Mouse (Mus musculus) yolk sac, embryonic 10.5 days (tissue): ENCODE measurements around the gene Kdm2a.
A peak's percentile ranks its signal among the peaks of the same experiment; 100 is the strongest.
"Not testable (repeated sequence)": the region's sequence is repeated elsewhere in the genome, so short reads cannot be mapped to it uniquely, and the experiment has no call there.

Experiments
- DNase-seq: peaks from one replicate; pipeline ENCODE4 v3.0.0-alpha.2; 2017; ENCODE audit warnings: low spot score

The Kdm2a gene

DNA sequence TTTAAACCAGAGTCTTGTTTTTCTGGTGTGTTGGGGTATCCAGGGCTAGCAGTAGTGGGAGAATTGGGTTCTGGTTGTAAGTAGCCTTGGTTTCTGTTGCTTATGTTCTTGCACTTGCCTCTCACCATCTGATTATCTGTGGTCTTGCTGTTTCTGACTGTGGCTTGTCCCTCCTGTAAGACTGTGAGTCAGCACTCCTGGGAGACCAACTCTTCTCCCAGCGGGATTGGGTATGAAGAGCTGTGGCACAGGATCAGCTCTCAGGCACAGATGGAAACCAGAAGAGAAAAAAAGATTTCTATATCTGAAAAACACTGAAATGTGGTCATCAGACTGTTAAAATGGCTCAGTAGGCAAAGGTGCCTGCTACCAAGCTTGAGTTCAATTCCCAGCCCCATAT lies 16.5 kb upstream of the Kdm2a start:
- DNase-seq: no peak

DNA sequence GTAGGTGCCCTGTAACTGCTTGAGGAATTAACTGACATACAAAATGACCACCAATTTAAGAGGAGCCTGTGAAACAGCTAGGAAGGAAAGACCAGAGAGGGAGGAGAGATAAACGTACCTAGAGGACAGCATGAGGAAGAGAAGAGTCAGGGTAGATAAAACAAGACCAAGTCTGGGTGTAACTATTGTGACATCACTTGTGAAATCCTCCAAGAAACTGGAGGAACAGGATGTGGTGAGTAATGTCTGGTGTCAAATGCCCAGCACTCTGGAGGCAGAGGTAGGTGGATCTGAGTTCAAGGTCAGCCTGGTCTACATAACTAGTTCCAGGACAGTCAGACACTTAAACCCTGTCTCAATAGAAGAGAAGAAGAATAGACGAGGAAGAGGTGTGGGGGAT lies 11.0 kb upstream of the Kdm2a start:
- DNase-seq: no peak

DNA sequence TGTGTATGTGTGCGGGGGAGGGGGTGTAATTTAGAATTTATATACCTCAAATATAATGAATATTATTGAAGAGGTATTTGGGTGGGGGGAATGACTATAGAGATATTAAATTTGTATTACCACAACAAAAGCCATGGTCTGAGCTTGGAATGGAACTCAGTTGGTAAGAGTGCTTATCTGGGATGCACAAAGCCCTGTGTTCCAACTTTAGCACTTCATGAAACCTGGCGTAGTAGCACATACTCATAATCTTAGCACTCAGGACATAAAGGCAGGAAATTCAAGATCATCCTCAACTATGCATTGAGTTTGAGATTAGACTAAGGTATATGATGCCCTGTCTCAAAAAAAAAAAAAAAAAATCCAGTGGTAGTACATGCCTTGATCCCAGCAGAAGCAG lies 6.8 kb upstream of the Kdm2a start:
- no peak for DNase-seq

DNA sequence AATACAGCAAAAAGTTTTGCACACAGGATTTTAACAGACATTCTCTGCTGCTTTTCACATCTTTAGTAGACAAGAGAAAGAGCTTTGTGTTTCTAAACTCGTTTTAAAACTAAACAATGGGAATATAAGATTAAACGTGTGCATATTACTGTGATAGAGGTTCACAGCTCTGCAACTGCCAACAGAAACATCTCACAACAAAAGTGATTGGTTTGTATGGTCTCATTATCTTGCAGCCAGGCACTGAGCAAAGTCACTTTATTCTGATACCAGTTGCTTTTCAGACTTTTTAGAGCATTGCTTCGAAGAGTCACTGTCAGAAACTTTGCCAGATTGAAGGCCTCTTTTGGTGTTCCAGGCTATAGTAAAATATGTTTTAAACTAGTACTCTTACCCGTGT lies 874 bp upstream of the Kdm2a start:
- no peak for DNase-seq

DNA sequence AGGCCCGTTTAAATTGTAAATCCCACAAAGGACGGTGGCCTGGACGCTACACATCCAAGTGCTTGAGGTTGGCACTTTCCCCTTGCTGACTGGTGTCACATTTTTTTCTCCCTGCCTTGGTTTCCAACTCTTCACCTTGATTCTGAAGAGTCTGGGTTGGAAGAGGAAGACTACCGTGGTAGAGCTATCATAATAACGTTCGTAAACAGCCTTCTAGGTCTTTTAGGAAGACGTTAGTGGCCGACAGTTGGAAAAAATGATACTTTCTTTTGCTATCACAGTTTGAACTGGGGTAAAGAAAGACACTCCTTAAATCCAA lies 504 bp upstream of the Kdm2a start:
- DNase-seq: no peak

DNA sequence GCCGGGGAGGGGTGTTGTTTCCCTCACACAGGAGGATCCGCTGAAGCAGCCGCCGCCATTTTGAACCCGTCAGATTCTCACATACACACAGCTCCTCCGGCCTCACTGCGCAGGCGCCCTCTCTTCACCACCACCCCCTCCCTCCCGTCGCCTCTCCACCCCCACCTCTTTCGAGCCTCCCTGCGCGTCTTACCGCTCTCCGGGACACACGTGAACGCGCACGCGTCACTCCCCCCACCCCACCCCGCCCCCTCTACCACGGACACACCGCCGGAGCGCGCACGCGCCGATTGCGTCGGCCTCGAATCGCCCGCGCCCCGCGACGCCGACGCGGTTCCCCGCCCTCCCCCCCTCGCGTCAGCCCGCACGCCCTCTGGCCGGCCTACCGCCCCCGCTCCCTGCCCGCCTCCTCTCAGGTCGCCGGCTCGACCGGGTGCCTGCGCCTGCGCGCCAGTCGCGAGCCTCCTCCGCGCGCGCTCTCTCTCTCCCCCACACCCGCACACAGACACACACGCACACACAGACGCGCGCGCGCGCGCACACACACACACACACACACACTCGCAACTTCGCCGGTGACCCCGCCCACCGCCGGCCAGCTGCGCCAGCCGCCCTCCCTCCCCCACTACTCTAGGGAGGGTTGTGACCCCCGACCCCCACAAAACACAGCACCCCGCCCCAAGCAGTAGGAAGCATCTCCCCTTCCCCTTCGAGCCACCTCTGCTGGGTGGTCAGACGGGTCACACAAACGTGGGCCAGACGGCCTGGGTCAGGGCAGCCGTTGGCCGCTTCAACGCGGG lies 887 bp downstream of the Kdm2a start:
- peak; percentile 100 for DNase-seq

DNA sequence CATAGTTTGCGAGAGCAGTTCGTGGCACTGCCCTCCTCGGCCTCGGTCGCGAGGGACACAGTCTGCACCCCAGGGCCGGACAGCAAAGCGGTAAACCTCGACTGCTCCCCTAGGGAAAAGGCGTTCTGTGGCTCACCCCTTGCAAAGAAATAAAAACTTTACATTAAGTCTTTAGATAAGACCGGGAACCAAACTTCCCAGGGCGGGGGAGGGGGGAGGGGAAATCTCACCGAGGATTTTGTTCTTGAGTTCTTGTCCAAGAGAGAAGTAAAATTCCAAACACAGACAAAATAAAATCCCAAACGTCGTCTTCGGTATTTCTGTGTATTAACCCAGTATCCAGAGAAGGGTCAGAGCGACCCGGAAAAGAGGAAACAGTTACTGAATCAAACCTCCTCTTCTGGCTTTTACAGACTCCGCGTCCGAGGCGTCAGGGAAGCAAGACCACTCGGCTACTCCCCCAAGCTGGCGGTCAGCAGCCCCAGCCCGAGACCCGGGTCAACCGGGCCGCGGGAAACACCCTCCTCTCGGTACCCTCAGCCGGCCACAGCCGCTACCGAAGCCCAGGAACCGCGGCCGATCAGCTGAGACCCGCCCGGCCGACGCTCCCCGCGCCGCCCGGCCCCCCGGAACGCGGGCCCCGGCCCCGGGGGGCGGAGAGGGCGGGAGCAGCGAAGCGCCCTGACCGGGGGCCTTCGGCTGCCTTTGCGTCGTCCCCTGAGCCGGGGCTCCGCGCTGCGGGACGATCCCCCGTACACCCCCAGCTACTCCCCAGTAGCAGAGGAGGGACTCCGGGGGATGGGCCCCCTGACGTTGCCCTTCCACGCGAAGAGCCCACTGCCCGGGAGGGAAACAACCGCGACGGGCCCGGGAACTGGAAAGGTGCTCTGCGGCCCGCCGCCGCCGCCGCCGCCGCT lies 1.7 kb downstream of the Kdm2a start:
- DNase-seq: peak; percentile 53

DNA sequence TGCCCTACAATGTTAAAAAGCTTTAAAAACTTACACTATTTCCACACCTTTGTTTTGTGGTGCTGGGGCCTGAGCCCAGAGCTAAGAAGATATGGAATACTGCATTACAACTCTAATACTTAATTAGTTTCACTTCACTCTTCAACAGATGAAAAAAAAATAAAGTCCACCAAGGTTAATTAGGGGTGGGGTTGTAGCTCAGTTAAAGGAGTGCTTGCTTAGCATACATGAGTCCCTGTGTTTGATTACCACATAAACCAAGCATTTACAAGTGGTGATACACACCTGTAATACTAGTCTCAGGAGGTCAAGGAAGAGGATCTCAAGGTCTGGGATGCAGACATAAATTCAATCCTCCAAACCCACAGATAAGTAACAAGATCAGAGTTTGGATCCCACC lies 10.8 kb downstream of the Kdm2a start:
- DNase-seq: no peak

DNA sequence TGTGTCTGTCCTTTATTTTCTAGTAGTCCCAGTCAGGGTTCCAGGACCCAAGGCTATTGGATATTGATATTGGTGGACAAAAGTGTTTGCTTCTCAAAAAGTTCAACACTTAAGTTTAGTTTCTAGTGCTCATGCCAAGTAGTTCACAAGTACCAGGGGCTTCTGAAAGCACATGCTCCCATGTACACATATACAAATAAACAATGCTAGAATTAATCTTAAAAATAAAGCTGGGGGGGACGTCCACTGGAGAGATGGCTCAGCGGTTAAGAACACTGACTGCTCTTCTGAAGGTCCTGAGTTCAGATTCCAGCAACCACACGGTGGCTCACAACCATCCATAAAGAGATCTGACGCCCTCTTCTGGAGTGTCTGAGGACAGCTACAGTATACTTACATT lies 13.1 kb downstream of the Kdm2a start:
- no peak for DNase-seq

DNA sequence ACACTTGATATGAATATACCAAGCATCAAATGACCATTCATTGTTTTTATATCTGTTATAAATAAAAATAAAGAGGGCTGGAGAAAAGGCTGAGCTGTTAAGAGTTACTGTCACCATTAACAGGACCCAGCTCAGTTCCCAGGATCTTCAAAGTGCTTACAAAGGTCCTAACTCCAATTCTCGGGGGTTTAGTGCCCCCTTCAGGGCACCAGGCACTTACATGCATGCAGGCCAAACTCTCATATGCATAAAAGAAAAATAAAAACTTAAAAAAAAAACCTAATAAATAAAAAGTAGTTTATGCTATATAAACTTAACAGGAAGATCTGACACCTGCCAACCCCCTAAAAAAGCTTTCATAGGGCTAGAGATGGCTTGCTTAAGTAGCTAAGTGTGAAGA lies 13.8 kb downstream of the Kdm2a start:
- no peak for DNase-seq

DNA sequence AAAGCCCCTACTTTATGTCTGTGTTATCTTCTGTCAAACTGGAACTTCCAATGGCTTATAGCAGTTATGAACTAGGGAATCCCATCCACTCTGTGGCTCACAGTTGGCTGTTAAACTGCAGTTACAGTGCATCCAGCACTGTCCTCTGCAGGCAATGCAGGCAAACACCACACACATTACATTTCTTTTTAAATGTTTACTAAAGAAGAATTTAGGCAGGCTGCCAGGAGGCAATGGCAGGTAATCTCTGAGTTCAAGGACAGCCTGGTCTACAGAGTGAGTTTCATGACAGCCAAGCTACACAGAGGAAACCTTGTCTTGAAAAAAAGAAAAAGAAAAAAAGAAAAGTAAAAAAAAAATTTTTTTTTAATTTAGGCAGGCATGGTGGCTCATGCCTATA lies 14.8 kb downstream of the Kdm2a start:
- DNase-seq: no peak

DNA sequence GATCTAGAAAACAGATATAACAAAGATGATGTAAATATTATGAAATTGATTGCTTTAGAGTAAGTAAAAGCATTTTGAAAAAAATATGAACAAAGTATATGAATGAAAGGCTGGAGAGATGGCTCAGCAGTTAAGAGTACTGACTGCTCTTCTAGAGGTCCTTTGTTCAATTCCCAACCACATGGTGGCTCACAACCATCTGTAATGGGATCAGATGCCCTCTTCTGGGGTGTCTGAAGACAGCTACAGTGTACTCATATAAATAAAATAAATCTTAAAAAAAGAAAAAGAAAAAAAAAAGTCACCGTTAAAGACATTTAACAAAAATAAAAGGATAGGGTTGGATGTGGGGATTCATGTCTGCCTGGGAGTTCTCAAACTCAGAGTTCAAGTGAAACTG lies 15.8 kb downstream of the Kdm2a start:
- DNase-seq: not testable (repeated sequence)

DNA sequence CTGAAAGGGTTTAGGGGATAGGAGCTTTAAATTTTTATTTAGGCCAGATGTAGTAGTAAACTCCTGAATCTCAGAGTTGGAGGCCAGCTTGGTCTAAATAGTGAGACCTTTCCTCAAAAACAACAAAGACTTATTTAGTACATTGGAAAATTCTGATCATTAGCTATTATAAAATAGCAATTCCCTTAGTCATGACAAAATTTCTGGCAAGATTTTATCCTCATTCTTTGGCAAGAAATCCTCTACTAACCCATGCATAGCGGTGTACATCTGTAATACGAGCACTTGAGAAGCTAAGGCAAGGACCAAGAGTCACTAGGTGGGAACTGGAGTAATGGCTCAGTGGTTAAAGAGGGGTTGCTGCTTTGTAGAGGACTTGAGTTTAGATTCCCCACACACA lies 27.4 kb downstream of the Kdm2a start:
- DNase-seq: no peak

DNA sequence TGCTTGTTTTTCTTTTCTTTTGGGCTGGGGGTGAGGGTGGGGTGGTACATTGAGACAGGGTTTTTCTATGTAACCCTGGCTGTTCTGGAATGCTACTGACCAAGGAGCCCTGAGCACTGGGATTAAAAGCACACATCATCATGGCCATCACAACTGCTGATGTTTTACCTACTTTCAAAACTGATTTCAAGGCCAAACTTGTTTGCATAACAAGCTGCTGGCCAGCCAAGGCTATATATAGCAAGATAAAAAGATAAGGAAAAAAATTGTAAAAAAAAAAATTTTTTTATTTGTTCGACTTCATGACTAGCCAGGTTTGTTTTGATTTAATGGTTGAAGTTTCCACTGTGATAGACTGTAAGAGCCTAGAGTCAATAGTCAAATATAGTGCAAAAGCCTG lies 27.8 kb downstream of the Kdm2a start:
- no peak for DNase-seq

DNA sequence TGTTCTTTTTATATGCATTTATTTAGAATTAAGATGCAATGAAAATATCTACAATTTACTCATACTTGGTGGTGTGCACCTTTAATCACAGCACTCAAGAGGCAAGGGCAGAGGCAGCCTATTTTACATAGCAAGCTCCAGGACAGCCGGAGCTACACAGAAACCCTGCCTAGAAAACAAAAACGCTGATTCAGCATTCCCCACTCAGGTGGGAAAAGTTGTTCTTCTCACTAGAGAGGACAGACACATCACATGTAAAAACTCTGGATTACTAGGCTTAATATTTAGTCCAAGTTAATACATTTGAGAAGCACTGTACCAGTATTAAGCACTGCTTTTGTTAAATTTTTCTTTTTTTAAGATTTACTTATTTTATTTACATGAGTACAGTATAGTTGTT lies 48.6 kb downstream of the Kdm2a start:
- DNase-seq: no peak

DNA sequence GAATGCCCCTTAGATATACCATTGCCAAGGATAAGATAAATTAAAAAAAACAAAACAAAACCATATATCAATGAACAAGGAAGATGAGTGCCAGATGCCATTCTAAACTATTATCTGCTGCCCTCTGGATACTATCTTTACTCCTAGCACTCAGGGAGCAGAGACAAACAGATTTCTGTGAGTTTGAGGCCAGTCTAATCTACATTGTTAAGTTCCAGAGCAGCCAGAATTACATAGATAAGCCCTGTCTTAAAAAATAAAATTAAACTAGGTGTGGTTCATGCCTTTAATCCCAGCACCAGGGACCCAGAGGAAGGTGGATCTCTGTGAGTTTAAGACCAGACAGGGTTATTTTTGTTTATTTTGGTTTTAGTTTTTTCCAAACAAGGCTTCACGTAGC lies 51.6 kb downstream of the Kdm2a start:
- no peak for DNase-seq

DNA sequence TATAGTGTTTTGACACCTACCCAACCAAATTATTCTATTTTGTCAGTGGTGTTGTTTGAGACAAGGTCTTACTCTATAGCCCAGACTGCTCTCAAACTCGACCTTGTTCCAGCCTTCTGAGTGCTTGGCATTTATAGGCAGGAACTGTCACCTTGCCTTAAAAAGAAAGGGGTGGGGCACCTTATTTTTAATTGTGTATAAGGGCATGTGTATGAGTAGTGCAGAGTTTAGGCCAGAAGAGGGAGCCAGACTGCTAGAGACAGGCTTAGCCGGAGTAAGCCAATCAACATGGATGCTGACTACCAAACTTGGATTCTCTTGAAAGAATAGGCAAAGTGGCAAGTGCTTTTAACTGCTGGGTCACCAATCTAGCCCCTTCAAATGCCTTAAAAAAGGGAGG lies 59.9 kb downstream of the Kdm2a start:
- DNase-seq: no peak

DNA sequence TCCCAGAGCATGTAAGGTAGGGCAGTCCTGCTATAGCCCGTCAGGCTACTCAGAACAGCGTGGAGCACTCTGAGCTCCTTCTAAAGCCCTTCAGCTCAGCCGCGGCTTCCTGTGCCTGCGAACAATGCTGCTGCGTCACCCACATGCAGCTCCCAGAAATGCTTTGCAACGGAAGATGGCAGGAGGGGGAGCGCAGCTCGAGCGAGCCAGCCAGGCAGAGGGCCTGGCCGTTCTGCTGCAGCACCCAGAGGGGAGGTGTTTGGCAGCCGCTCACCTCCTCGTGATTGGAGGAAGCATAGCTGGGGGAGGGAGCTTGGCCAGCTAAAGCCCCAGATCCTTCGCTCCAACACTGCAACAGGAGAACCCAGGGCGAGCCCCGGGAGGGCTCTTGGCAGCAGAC lies 64.3 kb downstream of the Kdm2a start:
- DNase-seq: peak; percentile 95

DNA sequence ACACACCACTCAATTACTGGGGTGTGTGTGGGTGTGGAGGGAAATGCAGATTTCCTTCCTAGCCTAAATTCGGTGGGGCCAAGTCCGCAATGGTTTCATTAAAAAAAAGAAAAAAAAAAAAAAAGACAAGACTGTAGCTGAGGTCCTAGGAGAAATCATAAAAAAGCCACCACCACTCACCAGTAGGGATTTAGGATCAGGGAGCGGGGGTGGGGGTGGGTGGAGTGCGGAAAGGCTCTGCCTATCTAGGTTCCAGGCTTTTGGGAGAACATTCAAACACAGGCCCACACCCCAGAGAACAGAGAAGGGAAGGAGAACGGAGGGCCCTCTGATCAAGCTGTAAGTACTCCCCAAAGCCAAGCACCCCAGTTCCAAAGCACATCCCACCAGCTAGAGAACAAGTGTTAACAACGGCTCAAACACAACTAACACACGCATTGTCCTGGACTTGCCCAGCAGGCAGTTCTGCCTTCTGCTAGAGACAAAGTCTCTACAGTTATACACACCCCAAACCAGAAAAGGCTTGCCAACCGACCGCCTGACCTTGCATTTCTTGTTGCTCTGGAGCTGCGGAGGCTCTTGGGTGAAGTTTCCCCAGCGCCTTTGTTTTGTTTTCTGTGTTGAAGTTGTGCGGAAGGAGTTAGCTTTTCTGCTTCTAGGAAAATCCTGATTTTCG lies 64.8 kb downstream of the Kdm2a start:
- peak; percentile 42 for DNase-seq

DNA sequence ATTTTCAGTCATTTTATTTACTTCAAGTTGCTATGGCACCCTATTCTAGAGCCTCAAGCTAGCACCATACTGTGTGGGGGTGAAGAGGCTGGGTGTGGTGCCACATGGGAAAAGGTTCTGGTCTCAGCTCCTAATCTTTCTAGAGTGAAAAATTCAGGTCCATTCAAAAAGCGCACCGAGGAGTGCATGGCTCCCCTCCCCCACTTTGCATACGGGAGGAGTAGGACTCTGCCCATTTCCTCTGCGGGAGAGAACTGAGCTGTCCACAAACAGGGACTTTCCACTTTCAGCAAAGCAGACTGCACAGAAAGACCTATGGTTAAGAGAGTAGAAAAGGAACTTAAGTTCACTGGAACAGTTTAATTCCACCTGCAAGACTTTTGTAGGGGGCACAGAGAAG lies 65.4 kb downstream of the Kdm2a start:
- DNase-seq: peak; percentile 72

DNA sequence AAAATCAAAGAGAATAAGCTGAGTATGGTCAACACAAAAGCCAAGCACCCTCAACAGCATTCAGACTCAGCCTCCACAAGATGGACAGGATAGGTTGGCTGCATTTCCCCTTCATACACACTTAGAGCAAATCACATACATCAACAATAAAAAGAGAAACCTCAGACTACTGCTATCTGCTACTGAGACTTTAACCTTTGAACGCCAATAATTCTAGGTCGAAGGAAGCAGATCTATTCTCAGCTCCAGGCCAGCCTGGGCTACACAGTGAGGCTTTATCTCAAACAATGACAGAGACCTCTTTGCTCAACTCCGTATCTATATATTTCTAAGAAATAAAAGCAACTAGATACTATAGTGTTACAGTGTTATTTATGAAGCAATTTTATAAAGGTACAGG lies 66.8 kb downstream of the Kdm2a start:
- no peak for DNase-seq

DNA sequence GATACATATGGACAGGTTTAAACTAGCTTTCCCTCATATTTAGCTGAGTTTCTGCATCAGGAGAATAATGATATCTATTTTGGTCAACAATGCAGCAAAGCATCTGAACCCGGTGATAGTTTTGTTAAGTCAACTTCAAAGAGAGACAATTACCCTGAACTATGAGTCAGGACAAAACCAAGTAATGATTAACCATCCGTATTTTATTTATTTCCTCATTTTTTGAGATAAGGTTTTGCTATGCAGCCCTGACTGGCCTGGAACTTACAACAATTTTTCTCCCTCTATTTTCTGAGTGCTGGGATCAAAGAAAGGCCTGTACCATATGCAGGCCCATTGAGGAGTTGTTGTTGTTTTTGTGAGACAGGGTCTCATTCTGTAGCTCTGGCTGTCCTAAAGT lies 67.5 kb downstream of the Kdm2a start:
- DNase-seq: no peak

DNA sequence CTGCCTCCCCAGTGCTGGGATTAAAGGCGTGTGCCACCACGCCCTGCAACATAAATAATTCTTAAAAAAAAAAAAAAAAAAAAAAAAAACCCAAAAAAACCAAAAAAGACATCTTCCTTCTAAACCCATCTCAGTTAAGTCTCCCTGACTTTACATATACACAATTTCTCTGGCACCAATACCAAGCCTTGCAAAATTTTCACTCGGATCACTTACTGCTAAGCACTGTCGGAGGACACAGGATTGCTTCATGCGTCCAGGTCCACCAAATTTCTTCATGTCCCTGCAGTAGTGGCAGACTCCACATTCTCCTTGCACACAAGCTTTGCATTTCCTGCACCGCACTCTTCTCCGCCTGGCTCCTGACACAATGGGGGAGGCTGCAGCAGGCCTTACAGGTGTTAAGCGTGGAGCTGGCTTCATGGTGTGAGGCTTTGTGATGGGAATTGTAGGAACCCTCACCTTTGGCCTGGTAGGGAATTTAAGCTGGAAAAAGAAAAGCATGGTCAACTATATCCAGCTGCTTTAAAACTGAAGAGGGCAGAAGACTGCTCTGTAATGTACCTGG lies 69.3 kb downstream of the Kdm2a start:
- DNase-seq: no peak
